Mouse (Mus musculus): Measurements from ENCODE around the gene Acvrl1. TPM values are rescaled to one million over a fixed set of nuclear protein-coding genes. Genes with fewer than 3 reads are reported as not detected.

Acvrl1 gene
- total RNA-seq, 1 experiment from 2014 or later = 6.1 TPM

DNA sequence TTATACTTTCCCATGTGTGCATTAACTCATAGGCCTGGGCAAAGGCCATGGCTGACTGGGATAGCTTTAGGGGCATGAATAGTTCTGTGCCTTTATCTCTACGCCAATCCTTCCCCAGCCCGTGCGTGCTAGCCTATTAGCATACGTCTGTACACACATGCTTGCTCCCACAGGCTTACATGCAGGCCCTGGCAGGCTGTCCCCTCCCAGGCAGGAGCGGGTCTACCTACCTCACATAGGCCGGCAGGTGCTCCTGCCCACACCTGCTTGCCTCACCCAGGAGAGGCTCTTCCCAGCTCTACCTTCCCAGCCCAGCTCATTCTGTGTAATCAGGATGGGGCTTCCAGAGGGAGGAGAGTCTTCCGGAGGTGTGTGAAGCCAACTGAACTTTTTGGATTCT lies 33.2 kb downstream of the Acvrl1 start:
- ATAC-seq (ENCODE audit: extremely low read depth, insufficient number of reproducible peaks, low FRiP score, poor library complexity, severe bottlenecking) = no peak

- no peak for ATAC-seq (ENCODE audit: extremely low read depth, insufficient number of reproducible peaks, low FRiP score, poor library complexity, severe bottlenecking)
Measured at GRCm38 (mm10) chr15:101163056-101163458, 34.7 kb downstream of the Acvrl1 start.

- no peak for ATAC-seq (ENCODE audit: extremely low read depth, insufficient number of reproducible peaks, low FRiP score, poor library complexity, severe bottlenecking)
Measured at GRCm38 (mm10) chr15:101163854-101164253, 35.5 kb downstream of the Acvrl1 start.

- no peak for ATAC-seq (ENCODE audit: extremely low read depth, insufficient number of reproducible peaks, low FRiP score, poor library complexity, severe bottlenecking)
Measured at GRCm38 (mm10) chr15:101164291-101164690, 36.0 kb downstream of the Acvrl1 start.

DNA sequence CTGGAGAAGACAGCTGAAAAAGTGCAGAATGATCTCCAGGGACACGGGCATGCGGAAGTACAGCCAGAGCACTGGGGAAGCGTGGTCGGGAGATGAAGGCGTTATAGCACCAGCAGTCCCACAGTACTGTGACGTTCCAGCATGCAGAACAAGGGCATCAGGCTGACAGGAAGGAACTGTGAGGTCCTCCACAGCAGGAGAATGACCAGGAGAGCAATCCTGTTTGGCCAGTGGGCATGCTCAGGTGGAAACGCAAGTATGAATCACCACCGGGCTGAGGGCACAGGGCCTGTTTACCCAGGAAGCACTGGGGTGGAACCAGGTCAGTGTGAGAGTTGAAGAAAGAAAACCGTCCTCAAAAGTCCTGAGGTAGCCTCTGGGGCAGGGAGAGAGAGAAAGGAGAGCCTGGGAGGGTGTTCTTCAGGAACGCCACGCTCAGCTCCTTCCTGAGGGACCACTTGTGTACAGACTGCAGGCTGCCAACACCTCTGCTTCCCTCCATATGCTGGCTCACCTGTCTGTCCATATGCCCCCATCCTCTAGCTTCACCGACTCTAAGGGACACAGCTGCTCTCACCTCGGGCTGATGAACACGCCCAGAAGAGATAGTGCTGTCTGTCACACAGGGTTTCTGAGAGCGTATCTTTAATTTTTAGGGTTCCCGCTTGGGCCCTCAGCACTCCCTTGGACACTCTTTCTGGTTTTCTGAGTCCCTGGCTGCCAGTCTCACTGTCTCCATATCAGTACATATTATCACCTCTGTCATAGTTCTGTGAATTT lies 37.5 kb downstream of the Acvrl1 start:
- no peak for ATAC-seq (ENCODE audit: extremely low read depth, insufficient number of reproducible peaks, low FRiP score, poor library complexity, severe bottlenecking)

GRCm38 (mm10) chr15:101167553-101167952 lies 39.2 kb downstream of the Acvrl1 start:
- no peak for ATAC-seq (ENCODE audit: extremely low read depth, insufficient number of reproducible peaks, low FRiP score, poor library complexity, severe bottlenecking)

DNA sequence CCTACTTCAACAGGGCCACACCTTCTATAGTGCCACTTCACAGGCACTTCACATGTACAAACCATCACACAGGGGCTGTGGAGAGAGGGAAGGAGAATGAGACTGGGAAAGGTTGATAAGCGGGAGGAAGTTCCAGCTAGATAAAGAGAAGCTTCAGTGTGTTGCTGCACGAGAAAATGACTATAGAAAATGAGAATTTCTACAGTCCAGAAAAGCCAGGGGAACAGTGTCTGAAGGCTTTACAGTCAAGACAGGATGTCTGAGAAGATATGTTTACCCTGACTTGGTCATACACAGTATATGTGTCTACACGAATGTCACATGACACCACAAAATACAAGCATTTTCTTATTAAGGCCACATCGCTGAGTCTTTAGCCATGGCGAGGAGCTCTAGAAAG lies 41.6 kb downstream of the Acvrl1 start:
- no peak for ATAC-seq (ENCODE audit: extremely low read depth, insufficient number of reproducible peaks, low FRiP score, poor library complexity, severe bottlenecking)

- no peak for ATAC-seq (ENCODE audit: extremely low read depth, insufficient number of reproducible peaks, low FRiP score, poor library complexity, severe bottlenecking)
Measured at GRCm38 (mm10) chr15:101170413-101170980, 42.2 kb downstream of the Acvrl1 start.

DNA sequence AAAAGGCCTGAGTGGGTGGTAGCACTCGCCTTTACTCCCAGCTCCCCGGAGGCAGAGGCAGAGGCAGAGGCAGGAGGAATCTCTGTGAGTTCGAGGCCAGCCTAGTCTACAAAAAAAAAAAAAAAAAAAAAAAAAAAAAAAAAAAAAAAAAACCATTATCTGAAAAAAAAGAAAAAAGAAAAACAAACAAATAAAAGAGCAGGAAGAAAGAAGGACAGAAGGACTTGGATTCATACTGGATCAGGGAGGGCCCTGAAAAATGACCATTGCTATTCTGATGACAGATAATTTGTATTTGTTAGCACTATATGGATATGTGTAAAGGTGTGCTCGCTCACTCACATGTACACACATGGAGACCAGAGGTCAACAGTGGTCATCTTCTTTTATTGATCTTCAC lies 43.0 kb downstream of the Acvrl1 start:
- ATAC-seq (ENCODE audit: extremely low read depth, insufficient number of reproducible peaks, low FRiP score, poor library complexity, severe bottlenecking) = no peak

GRCm38 (mm10) chr15:101172016-101172415 lies 43.7 kb downstream of the Acvrl1 start:
- no peak for ATAC-seq (ENCODE audit: extremely low read depth, insufficient number of reproducible peaks, low FRiP score, poor library complexity, severe bottlenecking)

GRCm38 (mm10) chr15:101173421-101174211 lies 45.3 kb downstream of the Acvrl1 start, which contains the start of gene Acvr1b:
Gene Acvr1b, plus strand, starts transcription at chr15:101174067.
- ATAC-seq (ENCODE audit: extremely low read depth, insufficient number of reproducible peaks, low FRiP score, poor library complexity, severe bottlenecking) = peak; percentile 82

GRCm38 (mm10) chr15:101174294-101175130 lies 46.2 kb downstream of the Acvrl1 start:
- ATAC-seq (ENCODE audit: extremely low read depth, insufficient number of reproducible peaks, low FRiP score, poor library complexity, severe bottlenecking) = no peak

DNA sequence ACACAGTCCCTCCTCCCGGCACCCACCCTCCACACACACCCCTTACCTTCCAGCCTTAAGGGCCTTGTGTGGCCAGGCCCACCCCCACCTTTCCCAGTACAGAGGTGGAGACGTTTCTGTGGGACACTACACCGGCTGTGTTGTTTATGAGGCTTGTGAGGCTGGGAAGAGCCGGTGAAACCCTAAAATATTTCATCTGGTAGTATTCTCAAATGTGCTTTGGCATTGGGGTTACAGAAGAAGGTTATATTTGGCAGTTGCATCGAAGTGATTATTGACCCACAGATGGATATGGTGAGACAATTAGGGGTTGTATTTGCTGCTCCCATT lies 46.8 kb downstream of the Acvrl1 start:
- ATAC-seq (ENCODE audit: extremely low read depth, insufficient number of reproducible peaks, low FRiP score, poor library complexity, severe bottlenecking) = no peak

DNA sequence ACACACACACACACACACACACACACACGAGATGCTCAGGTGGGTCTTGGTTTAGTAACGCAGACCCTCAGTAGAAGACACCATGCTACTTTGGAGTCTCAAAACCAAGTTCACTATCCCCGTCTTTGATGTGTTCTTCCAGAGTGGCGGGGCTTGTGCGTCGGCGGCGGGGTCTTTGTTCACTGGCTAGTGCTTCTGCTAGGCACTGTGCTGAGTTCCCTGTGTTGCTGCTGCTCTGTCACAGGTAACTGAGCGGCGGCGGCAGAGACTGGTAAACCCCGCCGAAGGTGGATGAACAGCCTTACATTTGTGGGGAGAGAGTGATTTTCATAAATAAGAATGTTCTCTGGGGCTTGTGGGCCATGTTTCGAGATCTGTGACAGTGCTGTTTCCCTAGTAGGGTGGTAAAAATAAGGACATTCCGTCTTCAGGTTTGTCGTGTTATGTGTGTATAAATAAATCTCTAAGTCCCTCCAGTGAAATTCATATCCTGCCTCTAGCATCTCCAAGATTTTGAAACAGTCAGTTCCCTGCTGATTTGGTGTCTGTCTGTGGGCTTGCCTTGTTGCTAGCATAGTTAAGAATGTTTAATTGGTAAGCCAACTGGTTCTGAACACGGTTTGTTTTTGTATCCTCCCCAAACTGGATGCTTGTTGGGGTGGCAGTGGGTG lies 47.4 kb downstream of the Acvrl1 start:
- ATAC-seq (ENCODE audit: extremely low read depth, insufficient number of reproducible peaks, low FRiP score, poor library complexity, severe bottlenecking) = no peak

DNA sequence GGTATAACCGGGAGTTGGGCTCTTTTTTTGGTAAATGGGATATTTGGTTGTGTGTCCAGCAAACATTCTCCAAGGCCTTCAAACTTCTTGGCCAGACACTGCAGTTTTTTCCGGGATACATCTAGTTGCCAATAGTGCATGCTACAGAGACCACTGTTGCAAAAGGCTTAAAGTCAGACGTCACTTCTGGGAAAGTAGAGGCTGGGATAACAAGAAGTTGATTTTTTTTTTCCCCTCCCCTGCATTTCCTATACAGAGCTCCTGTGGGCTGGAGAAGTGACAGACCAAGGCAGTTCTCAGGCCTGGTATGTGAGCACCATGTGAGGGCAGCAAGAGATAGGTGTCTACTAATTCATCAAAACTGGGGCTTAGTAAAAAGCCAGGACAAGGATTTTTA lies 48.0 kb downstream of the Acvrl1 start:
- no peak for ATAC-seq (ENCODE audit: extremely low read depth, insufficient number of reproducible peaks, low FRiP score, poor library complexity, severe bottlenecking)

- ATAC-seq (ENCODE audit: extremely low read depth, insufficient number of reproducible peaks, low FRiP score, poor library complexity, severe bottlenecking) = no peak
Measured at GRCm38 (mm10) chr15:101176795-101177691, 48.7 kb downstream of the Acvrl1 start.

DNA sequence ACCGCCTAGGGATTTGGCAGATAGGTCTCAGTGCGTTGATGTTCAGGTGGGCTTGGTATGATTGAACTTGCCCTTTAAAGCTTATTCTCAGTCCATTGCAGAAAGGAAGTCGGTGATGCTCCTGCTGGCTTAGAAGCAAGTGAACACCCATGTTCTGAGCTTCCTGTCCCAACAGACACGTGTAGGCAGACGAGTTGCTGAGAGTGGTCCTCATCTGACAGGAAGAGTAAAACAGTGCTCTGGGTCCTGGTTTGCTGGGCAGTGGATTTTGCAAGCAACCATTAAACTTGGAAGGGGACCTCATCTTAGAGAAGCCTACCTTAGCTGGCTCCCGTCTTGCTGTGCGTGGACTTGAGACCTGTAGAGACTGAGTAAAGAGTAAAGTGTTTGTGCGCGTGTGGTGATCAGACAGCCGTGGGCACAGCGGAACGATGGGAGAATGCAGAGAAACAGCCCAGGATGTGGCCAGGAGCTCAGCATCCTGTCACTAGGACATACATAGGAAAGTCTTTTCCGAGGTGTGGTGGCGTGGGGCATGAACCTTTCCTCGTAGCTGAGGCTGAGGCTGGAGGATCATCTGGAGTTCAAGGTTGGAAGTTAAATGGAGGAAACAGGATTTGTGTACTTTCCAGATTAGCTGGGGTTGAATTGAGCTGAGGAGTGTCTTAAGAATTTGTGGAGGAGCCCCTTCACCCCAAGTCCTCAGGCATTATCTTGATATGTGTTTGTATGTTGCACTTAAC lies 52.2 kb downstream of the Acvrl1 start:
- 0 out of 2 replicates have a peak, but pooled peaks have one; percentile 17 for ATAC-seq (ENCODE audit: extremely low read depth, insufficient number of reproducible peaks, low FRiP score, poor library complexity, severe bottlenecking)

Measured in neutrophil, adult 5-6 weeks (primary cell).